Mouse (Mus musculus): ENCODE data around the gene 2810021J22Rik. TPM values are rescaled to one million over a fixed set of nuclear protein-coding genes. Genes with fewer than 3 reads are reported as not detected.

The 2810021J22Rik gene
- polyA plus RNA-seq, 1 experiment from 2014 or later, result 11.2 TPM

DNA sequence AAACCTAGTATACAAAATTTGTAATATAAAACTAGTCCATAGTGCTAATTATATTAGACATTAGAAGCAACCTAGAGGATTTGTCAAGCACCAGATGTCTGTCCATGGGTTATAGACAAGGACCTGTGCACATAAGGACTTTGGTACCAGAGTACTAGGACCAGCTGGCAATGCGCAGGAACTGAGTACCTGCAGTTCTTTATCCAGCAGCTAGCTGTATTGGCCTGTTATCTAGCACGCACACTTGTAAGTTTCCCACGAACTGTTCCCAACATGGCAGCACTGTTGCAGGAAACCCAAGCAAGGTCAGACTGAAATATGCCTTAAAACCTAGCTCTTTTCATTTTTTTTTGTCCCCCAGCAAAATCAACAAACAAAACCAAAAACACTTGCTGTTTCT, 63.2 kb downstream of the 2810021J22Rik start:
- WGBS, result 91% methylated on average over 3 of the region's 3 CpGs
- no peak overlapping the region for H3K9ac ChIP-seq (replicated peaks; ENCODE audit: low read length)
- no peaks in the 10 kb centered on the region for H3K9me3 ChIP-seq (replicated peaks; ENCODE audit: control insufficient read depth, low read length)
- H3K4me3 ChIP-seq (ENCODE audit: low read depth, low read length), result no peak overlapping the region
- no peaks in the 10 kb centered on the region for H3K4me1 ChIP-seq (ENCODE audit: control insufficient read depth, insufficient read depth, low read length)
- ATAC-seq (replicated peaks; ENCODE audit: insufficient number of reproducible peaks, low FRiP score, low TSS enrichment, low read depth), result no peak
- no peak overlapping the region for H3K27ac ChIP-seq (replicated peaks; ENCODE audit: low read depth, low read length)
- H3K27me3 ChIP-seq (ENCODE audit: control insufficient read depth, insufficient read depth, low read length), result no peaks in the 10 kb centered on the region
- DNase-seq (ENCODE audit: low spot score), result no peak
- H3K4me2 ChIP-seq (ENCODE audit: low read depth, low read length), result no peak overlapping the region
- H3K36me3 ChIP-seq (replicated peaks; ENCODE audit: control insufficient read depth, insufficient read depth, low read depth, low read length), result peaks cover 10% of the 10 kb centered on the region

DNA sequence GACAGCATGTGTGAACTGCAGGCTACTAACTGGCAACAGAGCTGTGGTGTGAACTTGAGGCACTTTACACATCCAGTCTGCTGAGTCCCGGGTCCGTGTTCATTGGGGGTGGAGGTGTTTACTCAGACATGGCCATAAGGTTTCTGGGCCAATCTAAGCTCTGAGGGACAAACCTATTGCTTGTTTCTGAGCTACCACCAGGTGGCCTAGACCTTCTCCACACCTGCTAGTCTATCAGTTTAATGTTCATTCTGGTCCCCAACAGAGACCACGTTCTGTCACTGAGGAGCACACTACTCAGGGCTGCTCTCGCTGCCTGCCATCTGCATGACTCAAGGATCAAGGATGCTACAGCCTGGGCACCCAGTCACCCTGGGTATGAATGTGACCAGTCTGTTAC, 64.6 kb downstream of the 2810021J22Rik start:
- no peak; the same call in 1 of the 2 replicates for ATAC-seq (replicated peaks; ENCODE audit: insufficient number of reproducible peaks, low FRiP score, low TSS enrichment, low read depth)
- no peak for DNase-seq (ENCODE audit: low spot score)
- Histone ChIP-seq H3K4me1 (ENCODE audit: control insufficient read depth, insufficient read depth, low read length) (no peaks in the 10 kb centered on the region), H3K27me3 (ENCODE audit: control insufficient read depth, insufficient read depth, low read length) (no peaks in the 10 kb centered on the region), H3K9me3 (replicated peaks; ENCODE audit: control insufficient read depth, low read length) (no peaks in the 10 kb centered on the region), H3K27ac (replicated peaks; ENCODE audit: low read depth, low read length) (no peak overlapping the region), H3K9ac (replicated peaks; ENCODE audit: low read length) (no peak overlapping the region), H3K4me2 (ENCODE audit: low read depth, low read length) (no peak overlapping the region), H3K4me3 (ENCODE audit: low read depth, low read length) (no peak overlapping the region), H3K36me3 (replicated peaks; ENCODE audit: control insufficient read depth, insufficient read depth, low read depth, low read length) (peaks cover 12% of the 10 kb centered on the region)
- WGBS, result 71% methylated on average over 4 of the region's 4 CpGs

Other genes with a start within 250 kb of the 2810021J22Rik start
- gene Olfr323, start 236.7 kb upstream of the 2810021J22Rik start, polyA plus RNA-seq (2014; fragmentation: Nextera tagmentation; extraction: Ambion mirVana), result not detected in 2 replicates
- 0.28 and 0.43 TPM in 2 replicates for gene Trim58, start 226.8 kb upstream of the 2810021J22Rik start, polyA plus RNA-seq (2014; fragmentation: Nextera tagmentation; extraction: Ambion mirVana)
- gene Olfr322, start 208.4 kb upstream of the 2810021J22Rik start, polyA plus RNA-seq (2014; fragmentation: Nextera tagmentation; extraction: Ambion mirVana), result not detected in 2 replicates
- not detected in 2 replicates for gene Olfr320, start 186.1 kb upstream of the 2810021J22Rik start, polyA plus RNA-seq (2014; fragmentation: Nextera tagmentation; extraction: Ambion mirVana)
- gene Olfr319, start 168.1 kb upstream of the 2810021J22Rik start, polyA plus RNA-seq (2014; fragmentation: Nextera tagmentation; extraction: Ambion mirVana), result not detected in 2 replicates
- gene Olfr318, start 143.2 kb upstream of the 2810021J22Rik start, polyA plus RNA-seq (2014; fragmentation: Nextera tagmentation; extraction: Ambion mirVana), result not detected in 2 replicates
- gene Olfr317, start 128.0 kb upstream of the 2810021J22Rik start, polyA plus RNA-seq (2014; fragmentation: Nextera tagmentation; extraction: Ambion mirVana), result not detected in 2 replicates
- gene Olfr316, start 114.5 kb upstream of the 2810021J22Rik start, polyA plus RNA-seq (2014; fragmentation: Nextera tagmentation; extraction: Ambion mirVana), result not detected in 2 replicates
- not detected in 2 replicates for gene Olfr315, start 94.0 kb upstream of the 2810021J22Rik start, polyA plus RNA-seq (2014; fragmentation: Nextera tagmentation; extraction: Ambion mirVana)
- gene Olfr314, start 84.3 kb upstream of the 2810021J22Rik start, polyA plus RNA-seq (2014; fragmentation: Nextera tagmentation; extraction: Ambion mirVana), result not detected in 2 replicates
- 2.2 and 2.6 TPM in 2 replicates for gene Fam183b, start 65.3 kb upstream of the 2810021J22Rik start, polyA plus RNA-seq (2014; fragmentation: Nextera tagmentation; extraction: Ambion mirVana)
- gene Olfr313, start 52.2 kb upstream of the 2810021J22Rik start, polyA plus RNA-seq (2014; fragmentation: Nextera tagmentation; extraction: Ambion mirVana), result not detected in 2 replicates
- not detected in 2 replicates for gene Olfr312, start 38.0 kb upstream of the 2810021J22Rik start, polyA plus RNA-seq (2014; fragmentation: Nextera tagmentation; extraction: Ambion mirVana)
- gene Olfr311, start 28.0 kb upstream of the 2810021J22Rik start, polyA plus RNA-seq (2014; fragmentation: Nextera tagmentation; extraction: Ambion mirVana), result not detected in 2 replicates
- 14.2 and 14.4 TPM in 2 replicates for gene Gm12258, start 20.1 kb upstream of the 2810021J22Rik start, polyA plus RNA-seq (2014; fragmentation: Nextera tagmentation; extraction: Ambion mirVana)
- 7.6 and 8.3 TPM in 2 replicates for gene Zfp39, start 37.0 kb downstream of the 2810021J22Rik start, polyA plus RNA-seq (2014; fragmentation: Nextera tagmentation; extraction: Ambion mirVana)
- 0.04 and 0.10 TPM in 2 replicates for gene Btnl10, start 50.7 kb downstream of the 2810021J22Rik start, polyA plus RNA-seq (2014; fragmentation: Nextera tagmentation; extraction: Ambion mirVana)
- 315 and 331 TPM in 2 replicates for gene Rnf187, start 71.7 kb downstream of the 2810021J22Rik start, polyA plus RNA-seq (2014; fragmentation: Nextera tagmentation; extraction: Ambion mirVana)
- 45.1 and 52.2 TPM in 2 replicates for gene Hist3h2ba, start 81.7 kb downstream of the 2810021J22Rik start, polyA plus RNA-seq (2014; fragmentation: Nextera tagmentation; extraction: Ambion mirVana)
- 33.0 and 35.0 TPM in 2 replicates for gene Hist3h2a, start 87.5 kb downstream of the 2810021J22Rik start, polyA plus RNA-seq (2014; fragmentation: Nextera tagmentation; extraction: Ambion mirVana)
- 0.14 and 0.39 TPM in 2 replicates for gene Trim17, start 87.5 kb downstream of the 2810021J22Rik start, polyA plus RNA-seq (2014; fragmentation: Nextera tagmentation; extraction: Ambion mirVana)
- gene Trim11, start 110.9 kb downstream of the 2810021J22Rik start, polyA plus RNA-seq (2014; fragmentation: Nextera tagmentation; extraction: Ambion mirVana), result 15.0 and 18.4 TPM in 2 replicates

All from embryonic facial prominence, embryonic 11.5 days (tissue).